Comparison of ENCODE assay signal across 9 mouse cellular contexts in the genomic region with DNA sequence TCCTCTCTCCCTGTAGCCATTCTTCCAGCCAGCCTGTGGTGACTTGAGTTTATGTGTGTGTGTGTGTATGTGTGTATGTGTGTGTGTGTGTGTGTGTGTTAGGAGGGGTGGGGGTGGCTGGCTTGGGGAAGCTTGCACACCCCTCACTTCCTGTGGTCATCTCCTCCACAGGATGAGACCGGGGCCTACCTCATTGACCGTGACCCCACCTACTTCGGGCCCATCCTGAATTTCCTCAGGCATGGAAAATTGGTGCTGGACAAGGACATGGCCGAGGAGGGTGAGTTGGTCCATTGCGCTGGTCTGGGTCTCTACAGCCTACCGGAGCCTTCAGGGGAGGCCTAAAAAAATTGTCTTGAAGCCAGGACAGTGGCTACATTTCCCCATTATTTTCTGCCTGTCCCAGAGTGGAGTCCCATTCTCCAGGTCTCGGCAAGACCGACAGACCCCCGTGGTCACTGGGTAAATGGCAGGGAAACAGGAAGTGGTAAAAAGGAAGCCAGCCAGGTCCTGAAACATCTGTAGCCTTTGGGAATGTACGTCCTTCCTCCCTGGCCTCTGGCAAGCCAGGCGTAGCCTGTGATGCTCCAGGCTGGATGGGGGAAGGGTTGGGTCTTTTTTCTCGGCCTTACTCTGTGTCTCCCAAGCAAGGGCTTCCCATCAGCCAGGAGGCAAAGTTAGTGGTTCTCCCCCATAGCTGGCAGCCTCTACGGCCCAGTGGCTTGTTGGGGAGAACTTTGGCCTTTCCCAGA. TPM values are rescaled to one million over a fixed set of nuclear protein-coding genes. Genes with fewer than 3 reads are reported as not detected.
A peak's percentile ranks its signal among the peaks of the same experiment; 100 is the strongest.
DNase-seq lines count a peak whose midpoint lies in the region; ATAC-seq and TF ChIP-seq lines count a peak whose summit lies in the region.
"Had no signal": no experiment of that assay in that cellular context is flagged by ENCODE, and none has a peak within 500 bp of the region (broad histone marks: within the 10 kb centered on the region; RNA-seq: fewer than 3 reads in every experiment).

No protein-coding gene starts in this region.

- no peak overlapping the region for H3K4me2 ChIP-seq in liver, embryonic 16.5 days (ENCODE audit: low read depth, low read length)
- H3K4me2 ChIP-seq in liver, postnatal 0 days (ENCODE audit: low read depth, low read length) = no peak overlapping the region
- H3K4me2 ChIP-seq in kidney, postnatal 0 days (ENCODE audit: low read length) = peak overlapping the region; percentile 84
- H3K4me2 ChIP-seq in stomach, embryonic 14.5 days (replicated peaks; ENCODE audit: low read depth, low read length) = peak overlapping the region; percentile 52

- 49% methylated on average over 13 of the region's 13 CpGs for WGBS in liver, embryonic 16.5 days (ENCODE audit: insufficient replicate concordance)
- 59% methylated on average over 13 of the region's 13 CpGs for WGBS in liver, postnatal 0 days (ENCODE audit: insufficient replicate concordance)
- WGBS in heart, embryonic 10.5 days = 69% methylated on average over 13 of the region's 13 CpGs
- 58% methylated on average over 13 of the region's 13 CpGs for WGBS in kidney, postnatal 0 days
- WGBS in stomach, embryonic 14.5 days = 80% methylated on average over 13 of the region's 13 CpGs

- 0 out of 2 replicates have a peak overlapping the region, but pooled peaks have one; percentile 8 for H3K27ac ChIP-seq in liver, embryonic 16.5 days (ENCODE audit: low read length)
- no peak overlapping the region; the same call in 1 of the 2 replicates for H3K27ac ChIP-seq in liver, postnatal 0 days (ENCODE audit: low read depth)
- H3K27ac ChIP-seq in heart, embryonic 10.5 days = peak overlapping the region; percentile 3; the same call in 1 of the 2 replicates
- peak overlapping the region; percentile 76 for H3K27ac ChIP-seq in kidney, postnatal 0 days
- peak overlapping the region; percentile 16; the same call in 1 of the 2 replicates for H3K27ac ChIP-seq in stomach, embryonic 14.5 days (ENCODE audit: low read length)

- no peaks in the 10 kb centered on the region for H3K9me3 ChIP-seq in liver, embryonic 16.5 days (replicated peaks; ENCODE audit: control insufficient read depth, low read length)
- no peaks in the 10 kb centered on the region for H3K9me3 ChIP-seq in liver, postnatal 0 days (ENCODE audit: low read length)
- no peaks in the 10 kb centered on the region for H3K9me3 ChIP-seq in heart, embryonic 10.5 days
- no peaks in the 10 kb centered on the region for H3K9me3 ChIP-seq in kidney, postnatal 0 days (replicated peaks; ENCODE audit: low read length)
- no peaks in the 10 kb centered on the region for H3K9me3 ChIP-seq in stomach, embryonic 14.5 days (ENCODE audit: control insufficient read depth, low read depth, low read length)

- ATAC-seq in liver, embryonic 16.5 days (ENCODE audit: low read depth) = no peak
- no peak for ATAC-seq in liver, postnatal 0 days
- ATAC-seq in kidney, postnatal 0 days (replicated peaks; ENCODE audit: low FRiP score, low read depth) = no peak
- ATAC-seq in stomach, embryonic 14.5 days (ENCODE audit: insufficient number of reproducible peaks, insufficient read depth, low FRiP score, low read depth) = no peak

- DNase-seq in liver, postnatal 0 days = no peak
- DNase-seq in heart, embryonic 10.5 days (ENCODE audit: low spot score) = no peak
- DNase-seq in kidney, postnatal 0 days (ENCODE audit: low spot score) = peak; percentile 44
- DNase-seq in ovary, postnatal 14 days (ENCODE audit: low spot score) = no peak
- no peak for DNase-seq in left cerebral cortex, adult 8-10 months (ENCODE audit: low spot score in 2 of 2)
- DNase-seq in adrenal gland, adult 2 months = no peak
- DNase-seq: lung, postnatal 4 days had no signal

- H3K4me3 ChIP-seq in liver, embryonic 16.5 days (ENCODE audit: low read depth, low read length) = no peak overlapping the region
- H3K4me3 ChIP-seq in liver, postnatal 0 days (ENCODE audit: low read depth, low read length) = no peak overlapping the region
- H3K4me3 ChIP-seq in heart, embryonic 10.5 days = 0 out of 2 replicates have a peak overlapping the region, but pooled peaks have one; percentile 73
- H3K4me3 ChIP-seq in kidney, postnatal 0 days (replicated peaks; ENCODE audit: low read depth, low read length) = peak overlapping the region; percentile 67
- H3K4me3 ChIP-seq in stomach, embryonic 14.5 days (ENCODE audit: low read depth, low read length) = peak overlapping the region; percentile 61; the same call in 1 of the 2 replicates

- H3K9ac ChIP-seq in liver, embryonic 16.5 days (ENCODE audit: low read depth, low read length) = no peak overlapping the region
- no peak overlapping the region for H3K9ac ChIP-seq in liver, postnatal 0 days (replicated peaks)
- H3K9ac ChIP-seq in kidney, postnatal 0 days (ENCODE audit: low read depth, low read length) = no peak overlapping the region
- H3K9ac ChIP-seq in stomach, embryonic 14.5 days (replicated peaks; ENCODE audit: low read depth, low read length) = no peak overlapping the region

- H3K36me3 ChIP-seq in liver, embryonic 16.5 days (ENCODE audit: control insufficient read depth, insufficient read depth) = no peaks in the 10 kb centered on the region
- H3K36me3 ChIP-seq in liver, postnatal 0 days (replicated peaks; ENCODE audit: insufficient read depth, low read length) = no peaks in the 10 kb centered on the region
- peaks cover 26% of the 10 kb centered on the region for H3K36me3 ChIP-seq in heart, embryonic 10.5 days
- H3K36me3 ChIP-seq in kidney, postnatal 0 days (ENCODE audit: insufficient read depth, low read length) = peaks cover 9% of the 10 kb centered on the region; the same call in 1 of the 2 replicates
- peaks cover 3% of the 10 kb centered on the region; the same call in 1 of the 2 replicates for H3K36me3 ChIP-seq in stomach, embryonic 14.5 days (ENCODE audit: control insufficient read depth, insufficient read depth, low read length)

- TF ChIP-seq CTCF in liver, postnatal 0 days (IDR thresholded peaks at IDR 0.05; ENCODE audit: low read depth) = no peak
- TF ChIP-seq CTCF in kidney, postnatal 0 days (IDR thresholded peaks at IDR 0.05; ENCODE audit: low read depth) = no peak

- no peak for TF ChIP-seq EP300 in liver, postnatal 0 days (IDR thresholded peaks at IDR 0.05; ENCODE audit: low read depth)

- H3K27me3 ChIP-seq in liver, embryonic 16.5 days (ENCODE audit: control insufficient read depth, insufficient read depth, low read depth, low read length) = peaks cover 39% of the 10 kb centered on the region
- peaks cover 17% of the 10 kb centered on the region for H3K27me3 ChIP-seq in liver, postnatal 0 days (ENCODE audit: insufficient read depth, low read length)
- peaks cover 17% of the 10 kb centered on the region for H3K27me3 ChIP-seq in heart, embryonic 10.5 days (ENCODE audit: insufficient read depth, poor library complexity, severe bottlenecking)
- H3K27me3 ChIP-seq in kidney, postnatal 0 days (ENCODE audit: insufficient read depth, low read length) = no peaks in the 10 kb centered on the region
- no peaks in the 10 kb centered on the region for H3K27me3 ChIP-seq in stomach, embryonic 14.5 days (ENCODE audit: control insufficient read depth, insufficient read depth, low read length)

- H3K4me1 ChIP-seq in liver, embryonic 16.5 days (ENCODE audit: control insufficient read depth, low read depth, low read length) = no peaks in the 10 kb centered on the region; the same call in 1 of the 2 replicates
- peaks cover 11% of the 10 kb centered on the region for H3K4me1 ChIP-seq in liver, postnatal 0 days (ENCODE audit: insufficient read depth)
- peaks cover 37% of the 10 kb centered on the region for H3K4me1 ChIP-seq in heart, embryonic 10.5 days
- H3K4me1 ChIP-seq in kidney, postnatal 0 days (replicated peaks; ENCODE audit: insufficient read depth, low read length) = peaks cover 17% of the 10 kb centered on the region
- H3K4me1 ChIP-seq in stomach, embryonic 14.5 days (ENCODE audit: control insufficient read depth, insufficient read depth, low read length) = peaks cover 7% of the 10 kb centered on the region

RNA-seq across cellular contexts. Expression of a gene that starts 1.7 kb away (rescaled TPM):
- polyA plus RNA-seq in liver, embryonic 16.5 days (2015; fragmentation: Nextera tagmentation; extraction: Ambion mirVana) = 3.6 and 4.9 TPM in 2 replicates
- 6.0 and 6.1 TPM in 2 replicates for polyA plus RNA-seq in liver, postnatal 0 days (2015; fragmentation: Nextera tagmentation; extraction: Ambion mirVana)
- 23.0 and 30.3 TPM in 2 replicates for polyA plus RNA-seq in heart, embryonic 10.5 days (2016; fragmentation: Nextera tagmentation; extraction: Ambion mirVana)
- 44.8 and 47.8 TPM in 2 replicates for polyA plus RNA-seq in kidney, postnatal 0 days (2015; fragmentation: Nextera tagmentation; extraction: Ambion mirVana)
- 38.9 and 39.4 TPM in 2 replicates for polyA plus RNA-seq in stomach, embryonic 14.5 days (2014; fragmentation: Nextera tagmentation; extraction: Ambion mirVana)
- 100 to 1,000 TPM; 299 to 358 (median 333) TPM for total RNA-seq in left cerebral cortex, adult 8-10 months (2022)
- total RNA-seq in adrenal gland, adult 2 months (2021) = 100 to 1,000 TPM in 1 of 2 experiments, 10 to 100 TPM in 1; 81.6 to 102 TPM
- polyA plus RNA-seq in adrenal gland, adult 2 months (2012; rRNA removed) = 344 and 374 TPM in 2 replicates

RNA-seq across cellular contexts. Expression of a gene that starts 23.8 kb away (rescaled TPM):
- polyA plus RNA-seq in liver, embryonic 16.5 days (2015; fragmentation: Nextera tagmentation; extraction: Ambion mirVana) = 5.9 and 7.5 TPM in 2 replicates
- 4.3 and 7.0 TPM in 2 replicates for polyA plus RNA-seq in liver, postnatal 0 days (2015; fragmentation: Nextera tagmentation; extraction: Ambion mirVana)
- polyA plus RNA-seq in heart, embryonic 10.5 days (2016; fragmentation: Nextera tagmentation; extraction: Ambion mirVana) = 0.75 and 1.4 TPM in 2 replicates
- polyA plus RNA-seq in kidney, postnatal 0 days (2015; fragmentation: Nextera tagmentation; extraction: Ambion mirVana) = 3.0 and 4.6 TPM in 2 replicates
- polyA plus RNA-seq in stomach, embryonic 14.5 days (2014; fragmentation: Nextera tagmentation; extraction: Ambion mirVana) = 3.2 and 4.4 TPM in 2 replicates
- total RNA-seq in left cerebral cortex, adult 8-10 months (2022) = 10 to 100 TPM; 31.4 to 38.1 (median 34.6) TPM
- total RNA-seq in adrenal gland, adult 2 months (2021) = 10 to 100 TPM; 59.0 to 63.2 TPM
- polyA plus RNA-seq in adrenal gland, adult 2 months (2012; rRNA removed) = 342 and 389 TPM in 2 replicates

RNA-seq across cellular contexts. Expression of a gene that starts 24.3 kb away (rescaled TPM):
- polyA plus RNA-seq in liver, embryonic 16.5 days (2015; fragmentation: Nextera tagmentation; extraction: Ambion mirVana) = 240 and 265 TPM in 2 replicates
- polyA plus RNA-seq in liver, postnatal 0 days (2015; fragmentation: Nextera tagmentation; extraction: Ambion mirVana) = 361 and 363 TPM in 2 replicates
- 9.5 and 25.6 TPM in 2 replicates for polyA plus RNA-seq in heart, embryonic 10.5 days (2016; fragmentation: Nextera tagmentation; extraction: Ambion mirVana)
- polyA plus RNA-seq in kidney, postnatal 0 days (2015; fragmentation: Nextera tagmentation; extraction: Ambion mirVana) = 128 and 131 TPM in 2 replicates
- polyA plus RNA-seq in stomach, embryonic 14.5 days (2014; fragmentation: Nextera tagmentation; extraction: Ambion mirVana) = 38.6 and 44.6 TPM in 2 replicates
- 10 to 100 TPM; 33.6 to 37.8 (median 36.0) TPM for total RNA-seq in left cerebral cortex, adult 8-10 months (2022)
- total RNA-seq in adrenal gland, adult 2 months (2021) = 100 to 1,000 TPM; 218 to 366 TPM
- 391 and 410 TPM in 2 replicates for polyA plus RNA-seq in adrenal gland, adult 2 months (2012; rRNA removed)

RNA-seq across cellular contexts. Expression of a gene that starts 34.3 kb away (rescaled TPM):
- polyA plus RNA-seq in liver, embryonic 16.5 days (2015; fragmentation: Nextera tagmentation; extraction: Ambion mirVana) = 0.13 TPM in 1 of 2 replicates, not detected in the other
- polyA plus RNA-seq in liver, postnatal 0 days (2015; fragmentation: Nextera tagmentation; extraction: Ambion mirVana) = not detected in 2 replicates
- not detected in 2 replicates for polyA plus RNA-seq in heart, embryonic 10.5 days (2016; fragmentation: Nextera tagmentation; extraction: Ambion mirVana)
- not detected in 2 replicates for polyA plus RNA-seq in kidney, postnatal 0 days (2015; fragmentation: Nextera tagmentation; extraction: Ambion mirVana)
- not detected in 2 replicates for polyA plus RNA-seq in stomach, embryonic 14.5 days (2014; fragmentation: Nextera tagmentation; extraction: Ambion mirVana)
- total RNA-seq in left cerebral cortex, adult 8-10 months (2022) = not detected
- not detected for total RNA-seq in adrenal gland, adult 2 months (2021)
- not detected in 2 replicates for polyA plus RNA-seq in adrenal gland, adult 2 months (2012; rRNA removed)

RNA-seq across cellular contexts. Expression of a gene that starts 38.4 kb away (rescaled TPM):
- 29.6 and 33.7 TPM in 2 replicates for polyA plus RNA-seq in liver, embryonic 16.5 days (2015; fragmentation: Nextera tagmentation; extraction: Ambion mirVana)
- 73.4 and 80.3 TPM in 2 replicates for polyA plus RNA-seq in liver, postnatal 0 days (2015; fragmentation: Nextera tagmentation; extraction: Ambion mirVana)
- 0.06 and 1.7 TPM in 2 replicates for polyA plus RNA-seq in heart, embryonic 10.5 days (2016; fragmentation: Nextera tagmentation; extraction: Ambion mirVana)
- polyA plus RNA-seq in kidney, postnatal 0 days (2015; fragmentation: Nextera tagmentation; extraction: Ambion mirVana) = 0.10 and 0.24 TPM in 2 replicates
- polyA plus RNA-seq in stomach, embryonic 14.5 days (2014; fragmentation: Nextera tagmentation; extraction: Ambion mirVana) = 0.50 and 0.52 TPM in 2 replicates
- 1 to 10 TPM; 1.1 to 1.7 (median 1.2) TPM for total RNA-seq in left cerebral cortex, adult 8-10 months (2022)
- total RNA-seq in adrenal gland, adult 2 months (2021) = 1 to 10 TPM in 1 of 2 experiments, under 1 TPM in 1; 0.59 to 3.3 TPM
- polyA plus RNA-seq in adrenal gland, adult 2 months (2012; rRNA removed) = 3.5 and 4.7 TPM in 2 replicates

Comparison
In these comparisons a context has a peak if more than half of its experiments do, and no peak if none do; other contexts are left out.
1. H3K4me2 ChIP-seq: peak in kidney, postnatal 0 days (single experiment) and stomach, embryonic 14.5 days (single experiment); none in liver, embryonic 16.5 days (single experiment) and liver, postnatal 0 days (single experiment).
2. H3K4me3 ChIP-seq: peak in heart, embryonic 10.5 days (single experiment), kidney, postnatal 0 days (single experiment) and stomach, embryonic 14.5 days (single experiment); none in liver, embryonic 16.5 days (single experiment) and liver, postnatal 0 days (single experiment).
3. RNA of a gene that starts 23.8 kb away (polyA plus RNA-seq): 342 to 389 TPM in adrenal gland, adult 2 months; 5.9 to 7.5 TPM in liver, embryonic 16.5 days, 3.0 to 4.6 TPM in kidney, postnatal 0 days, 3.2 to 4.4 TPM in stomach, embryonic 14.5 days, 4.3 to 7.0 TPM in liver, postnatal 0 days and 0.75 to 1.4 TPM in heart, embryonic 10.5 days; every median in the first group is over 10 times any median in the second.